Mouse (Mus musculus): ENCODE results near the gene Nmnat3. TPM values are rescaled to one million over a fixed set of nuclear protein-coding genes. Genes with fewer than 3 reads are reported as not detected.
"Not testable (repeated sequence)": the region's sequence is repeated elsewhere in the genome, so short reads cannot be mapped to it uniquely, and the experiment has no call there.

Nmnat3 gene
- total RNA-seq (2017): 3.4 and 3.6 TPM in 2 replicates

- not testable (repeated sequence) for ATAC-seq (ENCODE audit: extremely low read depth, insufficient number of reproducible peaks, low FRiP score, poor library complexity, severe bottlenecking)
Observed at GRCm38 (mm10) chr9:98287135-98287534, at the start of gene Nmnat3. Gene Nmnat3 (plus strand): TSS chr9:98287435.

GRCm38 (mm10) chr9:98243481-98243880 is 43.8 kb upstream of the Nmnat3 start:
- no peak for ATAC-seq (ENCODE audit: extremely low read depth, insufficient number of reproducible peaks, low FRiP score, poor library complexity, severe bottlenecking)

- no peak for ATAC-seq (ENCODE audit: extremely low read depth, insufficient number of reproducible peaks, low FRiP score, poor library complexity, severe bottlenecking)
Observed at GRCm38 (mm10) chr9:98244223-98244622, 43.0 kb upstream of the Nmnat3 start.

GRCm38 (mm10) chr9:98245226-98245625 is 42.0 kb upstream of the Nmnat3 start:
- ATAC-seq (ENCODE audit: extremely low read depth, insufficient number of reproducible peaks, low FRiP score, poor library complexity, severe bottlenecking): no peak

- ATAC-seq (ENCODE audit: extremely low read depth, insufficient number of reproducible peaks, low FRiP score, poor library complexity, severe bottlenecking): no peak
Observed at GRCm38 (mm10) chr9:98246351-98246750, 40.9 kb upstream of the Nmnat3 start.

GRCm38 (mm10) chr9:98260210-98260609 is 27.0 kb upstream of the Nmnat3 start:
- ATAC-seq (ENCODE audit: extremely low read depth, insufficient number of reproducible peaks, low FRiP score, poor library complexity, severe bottlenecking): no peak

GRCm38 (mm10) chr9:98261461-98262011 is 25.7 kb upstream of the Nmnat3 start:
- no peak for ATAC-seq (ENCODE audit: extremely low read depth, insufficient number of reproducible peaks, low FRiP score, poor library complexity, severe bottlenecking)

- no peak for ATAC-seq (ENCODE audit: extremely low read depth, insufficient number of reproducible peaks, low FRiP score, poor library complexity, severe bottlenecking)
Observed at GRCm38 (mm10) chr9:98264916-98265315, 22.3 kb upstream of the Nmnat3 start.

- no peak for ATAC-seq (ENCODE audit: extremely low read depth, insufficient number of reproducible peaks, low FRiP score, poor library complexity, severe bottlenecking)
Observed at GRCm38 (mm10) chr9:98272734-98273133, 14.5 kb upstream of the Nmnat3 start.

- ATAC-seq (ENCODE audit: extremely low read depth, insufficient number of reproducible peaks, low FRiP score, poor library complexity, severe bottlenecking): no peak
Observed at GRCm38 (mm10) chr9:98275080-98275479, 12.2 kb upstream of the Nmnat3 start.

- ATAC-seq (ENCODE audit: extremely low read depth, insufficient number of reproducible peaks, low FRiP score, poor library complexity, severe bottlenecking): no peak
Observed at GRCm38 (mm10) chr9:98280162-98280561, 7.1 kb upstream of the Nmnat3 start.

- ATAC-seq (ENCODE audit: extremely low read depth, insufficient number of reproducible peaks, low FRiP score, poor library complexity, severe bottlenecking): no peak
Observed at GRCm38 (mm10) chr9:98285606-98286301, 1.5 kb upstream of the Nmnat3 start.

GRCm38 (mm10) chr9:98289665-98290064 is 2.4 kb downstream of the Nmnat3 start:
- no peak for ATAC-seq (ENCODE audit: extremely low read depth, insufficient number of reproducible peaks, low FRiP score, poor library complexity, severe bottlenecking)

GRCm38 (mm10) chr9:98290591-98290990 is 3.4 kb downstream of the Nmnat3 start:
- no peak for ATAC-seq (ENCODE audit: extremely low read depth, insufficient number of reproducible peaks, low FRiP score, poor library complexity, severe bottlenecking)

- peak; percentile 78 for ATAC-seq (ENCODE audit: extremely low read depth, insufficient number of reproducible peaks, low FRiP score, poor library complexity, severe bottlenecking)
Observed at GRCm38 (mm10) chr9:98296383-98297201, 9.4 kb downstream of the Nmnat3 start.

GRCm38 (mm10) chr9:98297234-98297936 is 10.2 kb downstream of the Nmnat3 start:
- ATAC-seq (ENCODE audit: extremely low read depth, insufficient number of reproducible peaks, low FRiP score, poor library complexity, severe bottlenecking): no peak

GRCm38 (mm10) chr9:98297937-98298595 is 10.8 kb downstream of the Nmnat3 start:
- ATAC-seq (ENCODE audit: extremely low read depth, insufficient number of reproducible peaks, low FRiP score, poor library complexity, severe bottlenecking): no peak

- ATAC-seq (ENCODE audit: extremely low read depth, insufficient number of reproducible peaks, low FRiP score, poor library complexity, severe bottlenecking): no peak
Observed at GRCm38 (mm10) chr9:98298761-98299160, 11.5 kb downstream of the Nmnat3 start.

- ATAC-seq (ENCODE audit: extremely low read depth, insufficient number of reproducible peaks, low FRiP score, poor library complexity, severe bottlenecking): no peak
Observed at GRCm38 (mm10) chr9:98299235-98299634, 12.0 kb downstream of the Nmnat3 start.

All from neutrophil, adult 5-6 weeks (primary cell).